Mouse (Mus musculus): ENCODE measurements around the gene Gfer. TPM values are rescaled to one million over a fixed set of nuclear protein-coding genes. Genes with fewer than 3 reads are reported as not detected.

Gfer gene
- polyA plus RNA-seq, 1 experiment from 2014 or later, result 42.2 TPM

DNA sequence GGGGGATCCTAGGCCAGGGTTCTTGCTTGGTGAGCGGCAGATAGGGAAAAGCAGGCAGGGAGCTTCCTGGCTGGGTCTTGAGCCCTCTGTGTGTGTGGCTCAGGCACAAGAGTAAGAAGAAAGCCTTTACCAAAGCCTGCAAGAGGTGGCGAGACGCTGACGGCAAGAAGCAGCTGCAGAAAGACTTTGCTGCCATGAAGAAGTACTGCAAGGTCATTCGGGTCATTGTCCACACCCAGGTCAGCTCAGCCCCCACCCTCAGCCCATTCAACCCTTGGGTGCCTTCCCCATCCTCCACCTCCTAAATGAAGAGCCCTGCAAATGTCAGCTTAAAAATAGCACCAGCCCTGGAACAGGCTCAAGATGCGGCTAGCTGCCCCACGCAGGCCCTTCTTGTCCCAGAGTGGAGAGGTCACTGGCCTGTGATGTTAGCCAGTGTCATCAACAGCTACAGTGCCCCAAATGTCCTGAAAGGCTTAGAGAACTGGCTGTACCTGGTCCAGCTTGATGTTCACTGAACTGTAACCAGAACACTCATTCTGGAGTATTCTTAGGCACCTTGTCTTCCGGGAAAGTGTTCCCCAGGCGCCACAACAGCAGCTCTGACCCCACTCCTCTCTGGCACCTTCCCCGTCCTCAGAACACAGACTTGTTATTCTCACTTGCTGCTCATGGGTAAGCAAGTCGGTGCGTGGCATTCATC lies 36.4 kb upstream of the Gfer start:
- TF ChIP-seq CTCF (IDR thresholded peaks at IDR 0.05; ENCODE audit: low read depth), result no peak
- H3K9me3 ChIP-seq (ENCODE audit: control insufficient read depth), result no peaks in the 10 kb centered on the region
- H3K4me1 ChIP-seq (replicated peaks; ENCODE audit: control insufficient read depth, insufficient read depth, low read length), result 0 out of 2 replicates have a peak, but pooled peaks cover 1% of the 10 kb centered on the region
- no peak overlapping the region for H3K27ac ChIP-seq (ENCODE audit: low read depth, low read length)
- no peak overlapping the region for H3K4me2 ChIP-seq (replicated peaks; ENCODE audit: low read depth)
- no peak overlapping the region for H3K9ac ChIP-seq (ENCODE audit: low read depth, low read length)
- whole genome bisulfite sequencing, result 84% methylated on average over 12 of the region's 12 CpGs
- H3K4me3 ChIP-seq (ENCODE audit: low read depth, low read length), result no peak overlapping the region
- H3K36me3 ChIP-seq (ENCODE audit: control insufficient read depth, insufficient read depth), result no peaks in the 10 kb centered on the region
- no peak for ATAC-seq
- peaks cover 3% of the 10 kb centered on the region; the same call in 1 of the 2 replicates for H3K27me3 ChIP-seq (replicated peaks; ENCODE audit: control insufficient read depth, insufficient read depth, low read length)

DNA sequence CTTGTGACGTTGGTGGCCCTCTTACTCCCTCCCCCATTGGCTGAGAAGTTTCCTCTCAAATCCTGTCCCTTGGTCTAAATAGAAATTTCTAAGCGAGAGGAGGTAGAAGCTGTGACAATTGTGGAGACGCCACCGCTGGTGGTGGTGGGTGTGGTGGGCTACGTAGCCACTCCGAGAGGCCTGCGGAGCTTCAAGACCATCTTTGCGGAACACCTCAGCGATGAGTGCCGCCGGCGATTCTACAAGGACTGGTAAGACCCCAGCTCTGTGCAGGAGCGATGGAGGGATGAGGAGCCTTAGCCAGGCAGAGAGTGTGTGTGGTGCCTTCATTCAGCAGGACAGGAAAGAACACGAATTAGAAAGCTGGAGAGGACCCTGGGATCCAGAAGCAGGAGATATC lies 34.8 kb upstream of the Gfer start:
- Histone ChIP-seq H3K4me1 (replicated peaks; ENCODE audit: control insufficient read depth, insufficient read depth, low read length) (no peaks in the 10 kb centered on the region), H3K27ac (ENCODE audit: low read depth, low read length) (no peak overlapping the region), H3K36me3 (ENCODE audit: control insufficient read depth, insufficient read depth) (no peaks in the 10 kb centered on the region), H3K4me3 (ENCODE audit: low read depth, low read length) (no peak overlapping the region), H3K9me3 (ENCODE audit: control insufficient read depth) (no peaks in the 10 kb centered on the region), H3K4me2 (replicated peaks; ENCODE audit: low read depth) (no peak overlapping the region), H3K9ac (ENCODE audit: low read depth, low read length) (no peak overlapping the region), H3K27me3 (replicated peaks; ENCODE audit: control insufficient read depth, insufficient read depth, low read length) (peaks cover 3% of the 10 kb centered on the region; the same call in 1 of the 2 replicates)
- 83% methylated on average over 14 of the region's 14 CpGs for WGBS
- TF ChIP-seq CTCF (IDR thresholded peaks at IDR 0.05; ENCODE audit: low read depth), result no peak
- ATAC-seq, result no peak

DNA sequence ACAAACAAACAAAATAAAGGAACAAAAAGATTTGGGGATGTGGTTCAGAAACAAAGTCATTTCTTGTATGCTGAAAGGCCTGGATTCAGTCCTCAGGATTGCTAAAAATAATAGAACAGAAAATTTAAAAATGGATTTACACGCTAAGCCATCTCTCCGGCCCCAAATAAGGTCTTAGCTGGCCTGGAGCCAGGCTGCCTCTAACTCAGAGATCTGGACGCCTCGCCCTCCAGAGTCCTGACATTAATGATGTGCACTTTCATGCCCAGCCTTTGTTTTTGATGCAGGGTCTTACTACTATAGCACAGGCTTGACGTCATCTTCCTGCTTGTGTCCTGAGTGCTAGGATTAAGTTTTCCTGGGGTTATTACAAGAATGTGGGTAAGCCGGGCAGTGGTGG lies 33.1 kb upstream of the Gfer start:
- no peak overlapping the region for H3K4me3 ChIP-seq (ENCODE audit: low read depth, low read length)
- peaks cover 3% of the 10 kb centered on the region; the same call in 1 of the 2 replicates for H3K27me3 ChIP-seq (replicated peaks; ENCODE audit: control insufficient read depth, insufficient read depth, low read length)
- H3K36me3 ChIP-seq (ENCODE audit: control insufficient read depth, insufficient read depth), result no peaks in the 10 kb centered on the region
- 69% methylated on average over 6 of the region's 6 CpGs for WGBS
- H3K4me1 ChIP-seq (replicated peaks; ENCODE audit: control insufficient read depth, insufficient read depth, low read length), result no peaks in the 10 kb centered on the region
- no peak for TF ChIP-seq CTCF (IDR thresholded peaks at IDR 0.05; ENCODE audit: low read depth)
- no peak for ATAC-seq
- no peak overlapping the region for H3K4me2 ChIP-seq (replicated peaks; ENCODE audit: low read depth)
- no peak overlapping the region for H3K9ac ChIP-seq (ENCODE audit: low read depth, low read length)
- no peak overlapping the region for H3K27ac ChIP-seq (ENCODE audit: low read depth, low read length)
- no peaks in the 10 kb centered on the region for H3K9me3 ChIP-seq (ENCODE audit: control insufficient read depth)

DNA sequence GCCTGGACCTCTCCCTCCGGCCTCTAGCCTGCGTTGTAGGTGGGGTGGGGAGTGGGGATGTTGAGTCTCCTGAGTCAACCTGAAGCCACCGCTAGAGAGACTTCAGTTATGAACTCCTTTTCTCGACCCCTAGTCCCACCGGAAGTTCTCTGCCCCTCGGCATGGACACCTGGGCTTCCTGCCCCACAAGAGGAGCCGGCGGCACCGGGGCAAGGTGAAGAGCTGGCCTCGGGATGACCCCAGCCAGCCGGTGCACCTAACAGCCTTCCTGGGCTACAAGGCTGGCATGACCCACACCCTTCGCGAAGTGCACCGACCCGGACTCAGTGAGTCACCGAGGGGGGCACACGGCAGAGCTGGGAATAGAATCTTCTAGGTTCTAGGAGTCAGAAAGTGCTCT lies 32.2 kb upstream of the Gfer start:
- Histone ChIP-seq H3K36me3 (ENCODE audit: control insufficient read depth, insufficient read depth) (no peaks in the 10 kb centered on the region), H3K4me3 (ENCODE audit: low read depth, low read length) (no peak overlapping the region), H3K4me2 (replicated peaks; ENCODE audit: low read depth) (no peak overlapping the region), H3K27ac (ENCODE audit: low read depth, low read length) (no peak overlapping the region), H3K4me1 (replicated peaks; ENCODE audit: control insufficient read depth, insufficient read depth, low read length) (0 out of 2 replicates have a peak, but pooled peaks cover under 1% of the 10 kb centered on the region), H3K27me3 (replicated peaks; ENCODE audit: control insufficient read depth, insufficient read depth, low read length) (peaks cover 3% of the 10 kb centered on the region; the same call in 1 of the 2 replicates), H3K9ac (ENCODE audit: low read depth, low read length) (no peak overlapping the region), H3K9me3 (ENCODE audit: control insufficient read depth) (no peaks in the 10 kb centered on the region)
- no peak for TF ChIP-seq CTCF (IDR thresholded peaks at IDR 0.05; ENCODE audit: low read depth)
- no peak for ATAC-seq
- 65% methylated on average over 17 of the region's 17 CpGs for WGBS

DNA sequence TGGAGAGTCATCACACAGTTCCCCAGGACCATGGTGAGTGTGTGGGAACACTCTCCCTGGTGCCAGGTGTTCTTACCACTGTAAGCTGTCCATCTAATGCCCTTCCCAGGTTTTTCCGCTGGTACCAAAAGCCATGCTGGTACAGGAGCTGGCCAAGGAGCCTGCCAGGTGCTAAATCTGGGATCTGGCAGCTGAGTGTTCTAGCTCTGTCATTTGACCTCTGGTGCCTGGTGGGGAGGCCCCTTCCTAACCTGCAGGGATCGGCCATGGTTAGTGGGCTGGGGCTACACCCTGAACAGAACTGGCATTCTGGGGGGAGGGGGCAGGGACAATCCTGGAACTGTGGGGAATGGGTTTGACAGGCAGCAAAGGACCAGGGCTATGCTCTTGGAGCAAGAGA lies 31.7 kb upstream of the Gfer start, which contains the start of gene Rpl3l:
Rpl3l (plus strand) TSS at position 203 of the 400 bp plus-strand sequence.
- 67% methylated on average over 2 of the region's 2 CpGs for WGBS
- no peak within 1 kb of the TSS for H3K9ac ChIP-seq (ENCODE audit: low read depth, low read length)
- H3K36me3 ChIP-seq (ENCODE audit: control insufficient read depth, insufficient read depth), result no peaks in the 10 kb centered on the region
- peaks cover 3% of the 10 kb centered on the region; the same call in 1 of the 2 replicates for H3K27me3 ChIP-seq (replicated peaks; ENCODE audit: control insufficient read depth, insufficient read depth, low read length)
- no peak within 1 kb of the TSS for H3K27ac ChIP-seq (ENCODE audit: low read depth, low read length)
- TF ChIP-seq CTCF (IDR thresholded peaks at IDR 0.05; ENCODE audit: low read depth), result no peak
- no peak for ATAC-seq
- no peak within 1 kb of the TSS for H3K4me3 ChIP-seq (ENCODE audit: low read depth, low read length)
- no peaks in the 10 kb centered on the region for H3K9me3 ChIP-seq (ENCODE audit: control insufficient read depth)
- 0 out of 2 replicates have a peak, but pooled peaks cover 3% of the 10 kb centered on the region for H3K4me1 ChIP-seq (replicated peaks; ENCODE audit: control insufficient read depth, insufficient read depth, low read length)
- no peak within 1 kb of the TSS for H3K4me2 ChIP-seq (replicated peaks; ENCODE audit: low read depth)

DNA sequence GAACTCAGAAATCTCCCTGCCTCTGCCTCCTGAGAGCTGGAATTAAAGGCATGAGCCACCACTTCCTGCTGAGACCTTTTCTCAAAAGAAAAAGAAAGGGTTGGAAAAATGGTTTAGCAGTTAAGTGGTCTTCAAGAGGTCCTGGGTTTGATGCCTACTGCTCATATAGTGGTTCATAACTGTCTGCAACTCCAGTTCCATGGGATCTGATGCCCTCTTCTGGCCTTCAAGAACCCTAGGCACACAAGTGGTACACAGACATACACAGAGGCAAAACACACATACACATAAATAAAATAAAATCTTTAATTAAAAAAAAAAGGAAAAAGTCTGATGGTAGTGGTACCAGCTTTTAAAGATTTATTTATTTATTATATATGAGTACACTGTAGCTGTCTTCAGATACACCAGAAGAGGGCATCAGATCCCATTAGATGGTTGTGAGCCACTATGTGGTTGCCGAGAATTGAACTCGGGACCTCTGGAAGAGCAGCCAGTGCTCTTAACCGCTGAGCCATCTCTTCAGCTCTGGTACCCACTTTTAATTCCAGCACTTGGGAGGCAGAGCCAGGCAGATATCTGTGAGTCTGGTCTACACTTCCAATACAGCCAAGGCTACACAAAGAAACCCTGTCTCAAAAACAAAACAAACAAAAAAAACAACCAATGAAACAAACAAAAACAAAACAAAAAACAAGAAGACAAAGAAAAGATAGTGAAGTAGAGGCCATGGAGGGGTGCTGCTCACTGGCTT lies 29.9 kb upstream of the Gfer start:
- no peak for ATAC-seq
- TF ChIP-seq CTCF (IDR thresholded peaks at IDR 0.05; ENCODE audit: low read depth), result peak; percentile 40
- Histone ChIP-seq H3K4me1 (replicated peaks; ENCODE audit: control insufficient read depth, insufficient read depth, low read length) (0 out of 2 replicates have a peak, but pooled peaks cover 3% of the 10 kb centered on the region), H3K36me3 (ENCODE audit: control insufficient read depth, insufficient read depth) (peaks cover 11% of the 10 kb centered on the region), H3K4me2 (replicated peaks; ENCODE audit: low read depth) (no peak overlapping the region), H3K27ac (ENCODE audit: low read depth, low read length) (no peak overlapping the region), H3K4me3 (ENCODE audit: low read depth, low read length) (no peak overlapping the region), H3K9me3 (ENCODE audit: control insufficient read depth) (no peaks in the 10 kb centered on the region), H3K27me3 (replicated peaks; ENCODE audit: control insufficient read depth, insufficient read depth, low read length) (peaks cover 3% of the 10 kb centered on the region; the same call in 1 of the 2 replicates), H3K9ac (ENCODE audit: low read depth, low read length) (no peak overlapping the region)
- WGBS, result 73% methylated on average over 3 of the region's 3 CpGs
